Mouse (Mus musculus) lung, postnatal 36 days (tissue): ENCODE measurements around the gene Tbc1d1.
"Not testable (repeated sequence)": the region's sequence is repeated elsewhere in the genome, so short reads cannot be mapped to it uniquely, and the experiment has no call there.

ENCODE experiments used
- DNase-seq: peaks from one replicate; pipeline ENCODE4 v3.0.0; 2022; ENCODE audit warnings: mixed read lengths

Tbc1d1 gene

GRCm38 (mm10) chr5:64325741-64326355 is 169.7 kb downstream of the Tbc1d1 start:
- no peak for DNase-seq

GRCm38 (mm10) chr5:64326427-64327181 is 170.5 kb downstream of the Tbc1d1 start:
- peak; percentile 76 for DNase-seq

DNA sequence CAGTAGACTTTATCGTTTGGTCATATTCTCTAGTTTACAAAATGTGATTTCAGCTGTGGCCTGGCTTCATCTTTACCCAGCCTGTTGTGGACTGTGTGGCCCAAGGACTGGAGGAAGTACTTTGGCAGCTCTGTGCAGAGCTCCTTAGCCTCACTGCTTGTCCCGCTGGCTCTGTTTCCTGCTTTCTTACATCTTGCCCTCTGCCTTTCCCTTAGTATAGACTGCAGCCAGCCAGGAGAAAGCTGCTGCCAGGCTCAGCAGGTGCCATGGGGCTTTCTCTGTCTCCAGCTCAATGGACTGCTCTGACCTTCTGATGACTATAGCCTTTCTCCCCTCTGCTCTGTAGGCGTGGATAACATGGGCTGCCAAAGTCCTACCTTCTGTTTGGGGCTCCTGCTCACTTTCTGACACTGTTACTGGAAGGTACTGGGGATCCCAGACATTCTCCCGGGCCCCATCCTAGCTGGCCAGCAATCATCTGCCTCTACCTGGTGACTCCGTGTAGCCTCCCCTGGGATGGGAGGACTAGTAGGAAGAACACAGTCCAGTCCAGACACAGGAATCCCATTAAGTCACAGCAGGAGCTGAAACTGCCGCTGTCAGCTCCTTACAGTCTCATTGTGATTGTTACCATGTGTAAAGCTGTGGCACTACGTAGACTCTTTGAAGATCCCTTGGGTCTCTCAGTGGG is 171.3 kb downstream of the Tbc1d1 start:
- no peak for DNase-seq

DNA sequence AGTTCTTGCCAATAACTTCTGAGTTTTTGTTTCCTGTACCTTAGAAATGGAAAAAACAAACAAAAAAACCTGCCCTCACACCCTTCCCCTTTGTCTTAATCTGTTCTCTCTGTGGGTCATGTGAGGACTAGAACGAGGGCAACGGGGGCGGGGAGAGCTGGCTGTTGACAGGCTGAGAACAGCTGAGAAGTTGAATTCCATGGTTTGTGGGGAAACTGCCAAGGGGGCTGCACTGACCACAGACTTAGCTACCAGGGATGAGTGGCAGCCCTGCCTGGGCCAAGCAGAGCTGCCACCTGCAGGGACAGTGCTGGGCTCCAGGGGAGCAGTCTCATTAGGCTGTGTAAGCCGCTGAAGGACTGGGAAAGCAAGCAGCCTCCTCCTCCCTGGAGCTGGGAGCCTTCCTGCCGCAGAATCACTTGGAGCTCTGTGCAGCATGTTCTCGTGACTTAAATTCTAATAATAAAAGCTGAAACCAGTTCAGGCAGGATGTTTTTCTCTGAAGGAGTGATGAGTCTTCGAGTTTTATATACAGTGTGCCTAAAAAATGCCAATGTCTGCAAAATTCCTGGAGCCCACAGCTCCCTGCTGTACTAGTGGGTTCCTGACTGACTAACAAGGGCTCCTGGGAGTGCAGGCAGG is 180.8 kb downstream of the Tbc1d1 start:
- DNase-seq, result peak; percentile 84

DNA sequence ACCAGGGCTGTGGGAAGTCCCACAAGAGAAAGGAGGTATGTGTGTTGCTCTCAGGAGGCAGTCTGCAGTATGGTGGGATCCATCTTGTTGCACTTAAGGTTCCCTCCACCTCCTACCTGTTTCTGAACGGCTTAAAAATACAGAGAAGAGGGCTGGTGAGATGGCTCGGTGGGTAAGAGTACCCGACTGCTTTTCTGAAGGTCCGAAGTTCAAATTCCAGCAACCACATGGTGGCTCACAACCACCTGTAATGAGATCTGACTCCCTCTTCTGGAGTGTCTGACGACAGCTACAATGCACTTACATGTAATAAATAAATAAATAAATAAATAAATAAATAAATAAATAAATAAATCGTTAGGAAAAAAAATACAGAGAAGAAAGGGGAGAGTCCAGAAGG is 182.7 kb downstream of the Tbc1d1 start:
- DNase-seq, result not testable (repeated sequence)

DNA sequence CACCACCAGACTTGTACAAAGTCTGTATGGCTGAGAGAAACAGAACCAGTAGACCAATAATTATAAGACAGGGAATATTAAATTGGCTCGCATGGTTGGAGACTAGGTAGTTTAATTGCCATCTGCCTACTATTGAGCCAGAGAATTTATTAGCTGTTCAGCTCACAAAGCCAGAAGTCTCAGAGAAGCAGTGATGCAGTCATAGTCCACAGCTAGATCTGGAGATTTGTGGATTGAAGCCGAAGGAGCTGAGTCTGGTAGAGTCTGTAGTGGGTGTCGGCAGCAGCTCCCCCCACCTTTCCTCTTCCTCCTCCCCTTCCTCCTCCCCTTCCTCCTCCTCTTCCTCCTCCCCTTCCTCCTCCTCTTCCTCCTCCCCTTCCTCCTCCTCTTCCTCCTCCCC is 184.3 kb downstream of the Tbc1d1 start:
- DNase-seq, result no peak

DNA sequence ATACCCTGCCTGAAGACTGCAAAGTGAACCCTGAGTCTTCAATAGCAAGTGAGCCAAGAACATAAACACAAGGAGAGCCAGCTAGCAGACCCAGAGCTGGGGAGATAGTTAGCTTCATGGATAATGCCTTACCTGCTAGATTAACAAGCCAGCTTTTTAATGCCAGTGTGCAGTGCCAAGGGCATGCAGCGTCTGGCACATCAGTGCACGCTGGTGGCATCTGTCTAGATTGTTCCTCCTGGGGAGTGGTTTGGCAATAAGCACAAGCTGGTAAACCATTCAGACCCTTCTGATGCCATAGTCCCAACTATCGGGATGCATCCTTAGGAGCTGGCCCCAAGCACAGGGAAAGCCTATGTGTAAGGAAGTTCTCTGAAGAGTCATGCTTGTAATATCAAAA is 185.6 kb downstream of the Tbc1d1 start:
- no peak for DNase-seq

DNA sequence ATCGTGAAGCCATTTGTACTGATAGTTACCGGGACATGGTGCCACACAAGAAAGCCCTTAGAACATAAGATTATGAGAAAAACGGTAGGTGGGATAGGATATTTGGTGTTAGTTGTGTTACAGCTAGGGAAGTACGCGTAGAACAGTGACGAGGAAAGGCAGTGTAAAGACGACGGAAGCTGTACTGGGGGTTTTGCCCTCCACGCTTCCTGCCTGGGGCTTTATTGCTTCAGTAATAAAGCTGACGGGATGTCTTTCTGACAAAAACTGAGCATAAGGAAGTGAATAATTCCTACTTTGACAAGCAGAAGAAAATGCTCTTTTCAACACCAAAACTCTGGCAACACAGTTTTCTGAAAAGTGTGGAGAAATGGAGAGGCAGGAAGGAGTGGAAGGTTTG is 186.0 kb downstream of the Tbc1d1 start:
- DNase-seq, result no peak

- peak; percentile 70 for DNase-seq
These were observed 188.0 kb downstream of the Tbc1d1 start for GRCm38 (mm10) chr5:64343972-64344700.

DNA sequence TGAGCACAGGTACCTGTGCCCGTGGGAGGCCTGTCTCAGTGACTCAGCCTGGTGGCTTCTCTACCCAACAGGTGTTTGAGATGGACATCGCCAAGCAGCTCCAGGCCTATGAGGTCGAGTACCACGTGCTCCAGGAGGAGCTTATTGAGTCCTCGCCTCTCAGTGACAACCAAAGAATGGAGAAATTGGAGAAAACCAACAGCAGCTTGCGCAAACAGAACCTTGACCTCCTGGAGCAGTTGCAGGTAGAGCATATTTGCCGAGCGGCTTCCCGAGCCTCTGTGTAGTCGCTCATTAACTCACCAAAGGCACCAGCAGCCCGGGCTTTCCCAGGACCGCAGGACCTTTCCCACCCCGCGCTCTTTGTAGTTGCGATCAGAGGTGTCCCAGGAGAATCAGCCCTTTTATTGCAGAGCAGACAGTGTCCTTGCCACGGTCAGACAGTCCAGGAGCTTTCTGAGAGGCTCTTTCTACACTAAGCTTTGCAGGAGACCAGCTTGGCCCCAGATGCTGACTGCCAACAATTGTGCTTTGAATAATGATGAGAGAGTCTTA is 189.2 kb downstream of the Tbc1d1 start:
- peak; percentile 69 for DNase-seq

GRCm38 (mm10) chr5:64345761-64346160 is 189.7 kb downstream of the Tbc1d1 start:
- peak; percentile 26 for DNase-seq

DNA sequence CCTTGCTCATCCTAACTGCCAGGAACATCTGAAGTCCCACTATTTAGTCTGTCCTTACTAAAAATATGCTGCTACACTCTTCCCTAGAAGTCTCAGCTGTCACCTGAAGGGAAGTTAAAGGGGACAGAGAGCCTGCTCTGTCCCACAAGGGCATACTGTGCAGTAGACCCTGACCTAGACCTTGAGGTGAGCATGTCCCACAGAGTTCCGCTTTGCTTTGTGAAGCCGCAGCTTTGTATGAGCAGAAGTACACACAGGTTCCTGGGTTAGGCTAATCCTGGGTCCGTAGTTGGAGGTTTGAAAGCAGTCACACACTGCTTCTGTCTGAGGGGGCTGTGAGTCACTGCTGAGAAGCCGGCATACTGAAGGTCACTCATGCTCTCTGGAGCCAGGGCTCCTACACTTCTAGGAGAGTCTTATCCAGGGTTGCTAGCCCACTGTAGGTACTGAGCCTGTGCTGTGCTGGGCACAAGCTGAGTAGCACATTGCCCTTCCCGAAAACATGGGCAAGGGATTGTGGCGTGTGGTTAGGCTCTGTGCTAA is 190.3 kb downstream of the Tbc1d1 start:
- no peak for DNase-seq

DNA sequence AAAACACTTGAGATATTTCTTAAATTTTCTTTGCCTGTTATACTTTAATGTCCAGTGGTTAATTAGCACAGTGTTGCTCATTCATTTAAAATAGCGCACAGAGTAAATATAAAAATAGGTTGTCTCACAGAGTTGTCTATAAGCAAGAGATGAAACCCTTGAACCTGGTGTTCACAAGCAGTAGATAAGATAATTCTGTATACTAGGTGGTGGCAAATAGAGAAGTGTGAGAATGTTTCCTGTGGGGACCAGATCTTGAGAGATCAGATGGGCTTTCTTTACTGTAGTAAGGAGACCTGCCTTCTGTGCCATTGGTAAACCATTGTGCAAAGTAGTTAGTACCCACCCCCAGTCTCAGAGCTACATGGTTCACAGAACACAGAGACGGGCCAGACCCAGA is 192.1 kb downstream of the Tbc1d1 start:
- no peak for DNase-seq

GRCm38 (mm10) chr5:64348780-64349179 is 192.7 kb downstream of the Tbc1d1 start:
- no peak for DNase-seq

DNA sequence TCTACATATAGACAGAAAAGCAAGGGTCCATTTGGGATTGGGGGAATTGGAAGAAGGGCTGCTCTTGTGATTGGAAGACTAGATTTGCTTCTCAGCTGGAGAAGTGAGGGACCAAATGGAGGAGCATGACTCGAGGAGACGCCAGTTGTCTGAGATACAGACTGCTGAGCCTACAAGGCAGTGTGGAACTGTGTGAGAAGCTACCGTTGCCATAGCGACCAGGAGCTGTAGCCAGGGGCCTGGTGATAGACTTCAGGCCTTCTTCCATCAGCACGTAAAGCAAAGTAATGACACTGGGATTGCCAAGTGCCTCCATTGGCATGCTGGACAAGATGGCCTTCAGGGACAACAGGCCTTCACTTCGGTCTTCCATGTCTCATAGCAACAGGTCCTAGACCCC is 195.9 kb downstream of the Tbc1d1 start:
- no peak for DNase-seq

DNA sequence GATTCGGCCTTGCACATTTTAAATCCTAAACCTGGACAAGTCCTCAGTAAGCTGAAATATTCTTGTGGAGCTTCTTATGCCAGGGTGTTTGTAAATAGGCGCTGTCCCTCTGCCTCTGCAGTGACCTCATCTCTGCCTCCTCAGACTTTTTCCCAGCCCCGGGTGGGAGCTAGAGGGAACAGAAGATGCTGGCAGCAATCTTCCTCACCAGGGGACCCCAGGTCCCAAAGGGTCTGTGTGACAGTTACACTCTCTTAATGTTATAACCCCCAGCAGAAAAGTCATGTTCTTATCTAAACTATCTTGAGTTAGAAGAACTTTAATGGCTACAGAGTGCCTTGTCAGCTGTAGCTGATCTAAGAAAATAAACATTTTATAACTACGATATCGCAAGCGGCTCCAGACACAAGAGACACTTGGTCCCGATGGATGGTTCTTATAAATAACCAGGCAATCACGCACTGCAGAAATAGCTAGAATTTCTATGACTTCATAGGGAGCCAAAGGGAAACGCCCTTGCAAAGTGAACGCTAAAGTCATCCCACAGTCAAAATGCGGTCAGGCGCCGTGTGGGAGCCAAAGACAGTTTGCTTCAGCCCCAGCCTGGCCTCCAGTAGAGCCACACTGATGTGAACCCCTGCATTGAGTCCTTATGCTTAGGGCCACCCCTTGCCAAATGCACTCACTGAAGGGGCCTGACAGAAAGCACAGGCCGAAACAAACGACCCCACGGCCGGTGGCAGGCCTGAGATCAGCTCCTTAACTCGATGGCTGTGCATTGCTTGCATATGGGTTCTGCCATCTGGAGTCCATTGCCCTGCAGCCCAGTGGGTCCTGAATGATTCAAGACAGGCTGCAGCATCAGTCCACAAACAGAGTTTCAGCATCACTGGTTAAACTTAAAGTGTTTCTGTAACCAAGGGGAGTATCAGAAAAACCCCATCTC is 202.8 kb downstream of the Tbc1d1 start:
- DNase-seq, result peak; percentile 42

GRCm38 (mm10) chr5:64360147-64360875 is 204.2 kb downstream of the Tbc1d1 start:
- DNase-seq, result peak; percentile 70

DNA sequence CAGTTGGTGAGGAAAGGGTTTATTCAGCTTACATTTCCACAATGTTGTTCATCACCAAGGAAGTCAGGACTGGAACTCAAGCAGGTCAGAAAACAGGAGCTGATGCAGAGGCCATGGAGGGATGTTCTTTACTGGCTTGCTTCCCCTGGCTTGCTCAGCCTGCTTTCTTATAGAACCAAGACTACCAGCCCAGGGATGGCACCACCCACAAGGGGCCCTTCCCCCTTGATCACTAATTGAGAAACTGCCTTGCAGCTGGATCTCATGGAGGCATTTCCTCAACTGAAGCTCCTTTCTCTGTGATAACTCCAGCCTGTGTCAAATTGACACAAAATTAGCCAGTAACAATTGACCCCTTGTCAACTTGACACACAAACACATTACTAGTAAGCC is 204.8 kb downstream of the Tbc1d1 start:
- DNase-seq, result not testable (repeated sequence)

DNA sequence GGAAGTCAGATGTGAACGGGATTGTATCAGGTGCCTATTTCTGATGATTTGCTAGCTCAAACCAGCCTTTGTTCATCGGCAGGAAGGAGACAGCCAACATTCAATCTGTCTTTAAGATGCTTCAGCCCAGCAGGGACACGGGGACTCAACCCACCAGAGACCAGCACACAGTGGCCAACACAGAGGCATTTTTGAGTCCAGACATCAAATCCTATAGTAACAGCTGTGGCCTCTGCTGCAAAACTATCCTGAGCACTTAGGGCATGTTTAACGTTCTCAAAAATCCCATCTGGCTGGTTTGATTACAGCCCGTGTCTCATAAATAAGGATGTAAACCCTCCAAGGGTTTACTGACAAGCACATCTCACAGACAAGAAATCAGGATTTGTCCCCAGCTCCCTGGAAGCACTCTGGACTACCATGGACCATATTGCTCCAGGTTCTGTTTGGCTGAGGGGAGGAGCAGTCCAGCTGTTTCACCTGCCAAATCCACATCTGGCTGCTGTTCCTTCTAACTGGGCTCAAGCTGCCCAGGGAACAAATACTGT is 207.8 kb downstream of the Tbc1d1 start:
- no peak for DNase-seq
